Mouse (Mus musculus) T-helper 17 cell (primary cell): ENCODE data around the gene Nckap5.

Experiments
- in situ Hi-C, 2 experiments: fragments of 300-600 bp; cut with MboI, MseI; formaldehyde crosslinking; loops; 1 replicate in 1 of 2; 2 replicates in 1 of 2; pipeline ENCODE4 v1.15.1; 2025; ENCODE audit warnings: high pct_unique_total_duplicates in 2 of 2

Gene Nckap5

DNA sequence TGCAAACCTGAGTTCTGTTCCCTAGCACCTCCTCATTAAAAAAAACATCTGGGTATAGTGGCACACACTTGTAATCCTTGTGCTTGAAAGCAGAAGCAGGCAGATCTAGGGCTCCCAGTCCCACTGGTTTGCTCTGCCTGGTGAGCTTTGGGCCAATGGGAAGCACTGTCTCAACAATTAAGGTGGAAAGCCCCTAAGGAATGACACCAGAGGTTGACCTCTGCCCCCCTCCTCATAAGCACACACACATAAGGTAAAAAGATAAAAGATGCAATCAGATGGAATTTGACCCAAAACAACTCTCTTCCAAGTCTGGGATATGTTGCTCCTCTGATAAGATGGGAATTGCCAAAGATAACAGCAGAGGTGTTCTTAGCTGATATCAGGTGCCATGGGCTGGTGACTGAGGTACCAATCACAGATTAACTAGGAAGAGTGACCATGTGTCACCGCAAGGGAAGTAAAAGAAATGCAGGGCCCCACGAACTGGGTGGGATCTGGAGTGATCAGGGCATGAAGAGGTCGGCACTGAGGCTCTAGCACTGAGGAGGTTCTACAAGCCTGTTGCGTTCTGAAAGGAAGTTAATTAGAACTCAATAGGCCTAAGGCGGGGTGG lies 110.8 kb downstream of the Nckap5 start:
- in situ Hi-C loops, result no loop called here

GRCm38 (mm10) chr1:126706611-126707010 lies 124.0 kb downstream of the Nckap5 start:
- in situ Hi-C loops, result no loop called here

- in situ Hi-C loops, result no loop called here
These were observed 129.7 kb downstream of the Nckap5 start for GRCm38 (mm10) chr1:126700978-126701320.

DNA sequence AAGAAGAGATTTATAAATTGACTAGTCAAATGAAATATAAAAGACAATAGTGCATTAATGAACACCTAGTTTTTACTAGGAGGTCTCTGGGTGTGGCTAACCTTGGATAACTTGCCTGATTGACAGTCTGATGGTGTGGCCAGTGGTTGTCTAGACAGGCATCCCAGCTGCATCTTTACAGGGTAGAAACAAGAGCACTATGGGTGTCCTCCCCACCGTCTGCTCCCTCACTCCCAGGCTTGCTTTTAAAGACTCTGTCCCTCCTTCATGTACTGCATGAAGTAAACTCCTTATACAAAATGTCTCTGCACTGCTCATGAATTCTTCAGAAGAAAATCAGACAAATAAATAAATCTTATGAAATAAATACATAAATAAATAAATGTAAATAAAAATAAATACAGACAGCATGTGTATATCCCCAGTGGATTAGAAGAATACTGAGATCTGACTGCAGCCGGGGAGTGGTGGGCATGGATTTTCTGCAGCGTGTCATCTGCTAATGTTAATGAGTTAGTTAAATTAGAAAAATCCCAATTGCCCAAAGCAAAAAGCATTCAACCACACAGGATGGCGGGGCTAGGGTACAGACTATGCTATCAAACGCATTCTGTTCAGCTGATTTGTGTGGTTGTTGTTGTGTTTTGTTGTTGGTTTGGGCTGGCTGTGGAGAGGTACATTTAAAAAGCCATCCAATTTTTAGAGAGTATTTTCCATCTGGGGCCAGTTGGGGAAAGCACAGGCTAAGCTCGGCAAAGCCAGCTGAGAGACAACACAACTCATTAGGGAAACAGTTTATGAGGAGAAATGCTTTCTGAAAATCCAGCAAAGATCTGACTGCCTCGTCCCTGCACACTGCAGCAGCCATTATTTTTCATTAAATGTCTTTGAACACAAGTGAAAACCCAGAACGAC lies 130.3 kb downstream of the Nckap5 start:
- in situ Hi-C loops, result no loop called here

GRCm38 (mm10) chr1:126693585-126693984 lies 137.0 kb downstream of the Nckap5 start:
- in situ Hi-C loops, result no loop called here

DNA sequence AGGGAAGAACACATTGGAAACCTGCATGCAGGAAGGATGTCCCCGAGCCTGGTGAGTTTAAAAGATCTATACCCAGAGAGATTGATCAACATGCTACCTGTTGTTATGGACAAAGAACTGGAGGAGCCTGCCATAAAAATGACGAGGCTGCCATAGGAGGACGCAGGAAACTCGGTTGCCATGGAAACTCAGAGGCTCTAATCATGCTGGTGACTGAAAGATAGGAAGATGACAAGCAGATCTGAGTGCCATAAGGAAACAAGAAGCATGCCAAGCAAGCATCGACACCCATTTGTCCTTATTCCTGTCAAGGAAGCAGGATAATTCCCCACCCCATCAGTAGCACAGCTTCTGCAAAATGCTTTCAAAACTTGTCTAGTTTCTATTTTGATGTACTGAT lies 142.0 kb downstream of the Nckap5 start:
- in situ Hi-C loops, result no loop called here

- in situ Hi-C loops, result no loop called here
These were observed 143.9 kb downstream of the Nckap5 start for GRCm38 (mm10) chr1:126686678-126687077.

DNA sequence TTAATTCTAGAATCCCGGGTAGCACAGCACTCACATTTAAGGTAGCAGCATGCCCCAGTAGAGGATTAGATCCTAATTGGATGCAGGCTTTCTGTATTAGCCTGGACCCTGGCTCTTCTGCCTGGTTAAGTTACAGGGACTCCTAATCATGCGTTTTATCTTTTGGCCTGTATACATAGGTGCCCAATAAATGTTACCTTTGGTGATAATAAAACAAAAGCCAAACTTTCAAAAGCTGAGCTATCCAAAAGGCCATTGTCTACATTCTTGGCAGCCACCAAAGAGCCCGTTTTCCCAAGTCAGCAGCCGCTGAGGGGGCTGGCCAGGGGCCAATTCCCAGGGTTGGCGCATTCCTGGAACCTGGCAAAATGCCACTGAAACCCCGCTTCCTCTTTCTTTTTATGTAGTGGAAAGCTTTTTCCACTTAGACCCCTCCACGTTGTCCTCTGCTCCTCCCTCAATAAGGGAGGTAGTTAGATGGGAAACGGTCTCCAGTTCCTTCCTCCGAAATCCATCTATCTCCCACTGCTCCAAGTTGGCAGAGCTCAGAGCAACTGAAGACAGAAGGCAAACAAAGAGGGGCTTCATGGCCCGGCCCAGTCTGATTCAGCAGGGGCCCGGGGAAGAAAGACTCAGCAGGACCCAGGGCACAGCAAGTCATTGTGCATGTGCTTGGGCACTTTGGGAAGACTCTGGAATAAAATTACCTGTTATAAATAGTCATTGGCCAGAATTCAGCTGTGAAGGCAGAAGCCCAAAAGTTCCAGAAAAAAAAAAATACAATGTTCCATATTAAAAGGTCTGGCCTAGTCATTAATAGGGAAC lies 146.8 kb downstream of the Nckap5 start:
- in situ Hi-C loops, result no loop called here

- in situ Hi-C loops, result no loop called here
These were observed 148.8 kb downstream of the Nckap5 start for GRCm38 (mm10) chr1:126681773-126682172.

GRCm38 (mm10) chr1:126679348-126679747 lies 151.3 kb downstream of the Nckap5 start:
- in situ Hi-C loops, result loop anchor here in 1 of 2 experiments (5.0 kb wide), 1 partner anchor 42 kb away; no protein-coding TSS in a partner anchor

GRCm38 (mm10) chr1:126677280-126677679 lies 153.3 kb downstream of the Nckap5 start:
- in situ Hi-C loops, result loop anchor here in 1 of 2 experiments (5.0 kb wide), 1 partner anchor 40 kb away; no protein-coding TSS in a partner anchor

DNA sequence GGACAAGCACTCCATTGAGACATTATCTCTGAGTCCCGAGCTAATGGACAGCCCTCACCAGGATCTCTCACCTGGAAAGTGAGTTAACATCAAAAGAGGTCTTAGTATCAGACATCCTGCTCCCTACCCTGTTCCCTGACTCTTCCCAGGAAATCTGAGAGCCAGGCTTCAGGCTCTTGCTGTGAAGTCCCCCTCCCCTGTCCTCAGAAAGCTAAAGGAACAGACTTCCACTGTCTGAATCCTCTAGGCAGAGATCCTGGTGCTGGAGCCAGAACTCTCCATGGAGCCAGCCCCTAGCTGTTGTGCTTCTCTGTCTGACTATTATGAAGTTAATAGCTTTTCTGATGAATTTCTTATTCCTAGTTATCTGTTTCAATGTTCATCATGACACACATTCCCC lies 153.8 kb downstream of the Nckap5 start:
- in situ Hi-C loops, result loop anchor here in 1 of 2 experiments (5.0 kb wide), 1 partner anchor 39 kb away; no protein-coding TSS in a partner anchor

GRCm38 (mm10) chr1:126675142-126675541 lies 155.5 kb downstream of the Nckap5 start:
- in situ Hi-C loops, result loop anchor here in 1 of 2 experiments (5.0 kb wide), 1 partner anchor 38 kb away; no protein-coding TSS in a partner anchor

- in situ Hi-C loops, result no loop called here
These were observed 157.4 kb downstream of the Nckap5 start for GRCm38 (mm10) chr1:126673238-126673637.

DNA sequence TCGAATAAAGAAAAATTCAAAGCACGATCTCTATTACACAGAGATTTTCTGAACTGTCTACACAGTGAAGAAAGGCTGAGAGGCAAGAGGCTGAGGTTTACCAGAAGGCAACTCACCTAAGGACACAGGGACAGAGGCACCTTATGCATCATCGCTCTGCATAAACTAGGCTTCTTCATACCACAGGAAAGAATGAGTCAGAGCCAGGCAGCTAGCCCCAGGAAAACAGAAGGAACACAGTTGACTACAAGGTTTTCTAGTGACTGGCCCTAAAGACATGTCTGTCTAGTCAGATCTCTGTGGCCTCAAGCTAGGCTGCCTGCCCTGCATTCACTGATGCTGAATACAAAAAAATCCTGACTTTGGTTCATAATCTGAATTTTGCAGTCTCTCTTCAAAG lies 160.1 kb downstream of the Nckap5 start:
- in situ Hi-C loops, result no loop called here

DNA sequence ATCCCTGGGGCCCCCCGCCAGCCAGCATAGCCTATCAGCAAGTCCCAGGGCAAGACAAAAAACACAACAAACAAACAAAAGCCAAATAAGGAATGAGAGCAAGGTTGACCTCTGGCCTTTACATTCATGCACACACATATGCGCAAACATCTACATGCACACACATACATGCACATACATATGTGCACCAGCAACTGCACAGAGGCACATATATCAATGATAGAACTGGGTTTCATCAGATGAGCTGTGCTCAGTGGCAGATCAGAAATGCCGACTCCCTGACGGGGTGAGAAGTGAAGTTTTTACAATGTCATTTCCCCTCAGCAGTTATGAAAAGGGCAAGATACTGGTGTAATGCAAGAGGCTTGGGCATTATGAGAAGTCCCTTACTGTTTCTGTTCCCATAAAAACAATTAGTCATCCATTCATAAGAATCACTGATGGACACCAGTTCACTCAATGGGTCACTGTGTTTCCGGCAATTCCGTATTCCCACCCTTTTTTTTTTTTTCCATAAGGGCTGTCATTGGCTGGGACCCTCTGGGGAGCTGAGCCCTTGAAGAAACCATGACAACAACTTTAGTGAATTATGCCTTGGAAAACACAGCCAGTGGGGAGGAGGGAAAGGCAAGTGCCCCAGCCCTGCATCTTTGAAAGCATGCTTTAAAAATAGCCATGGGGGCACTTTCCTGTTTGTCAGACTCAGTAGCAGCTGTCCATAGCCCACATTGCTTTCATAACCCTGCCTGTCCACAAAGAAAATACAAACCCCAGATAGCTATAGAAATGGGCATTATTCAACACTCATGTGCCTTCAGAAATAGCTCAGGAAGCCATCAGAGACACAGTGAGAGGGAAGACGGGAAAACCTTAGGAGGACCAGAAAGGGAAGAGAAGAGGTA lies 170.2 kb downstream of the Nckap5 start:
- in situ Hi-C loops, result no loop called here

GRCm38 (mm10) chr1:126658731-126659130 lies 171.9 kb downstream of the Nckap5 start:
- in situ Hi-C loops, result loop anchor here in 1 of 2 experiments (10.0 kb wide), 1 partner anchor 1594 kb away; no protein-coding TSS in a partner anchor

DNA sequence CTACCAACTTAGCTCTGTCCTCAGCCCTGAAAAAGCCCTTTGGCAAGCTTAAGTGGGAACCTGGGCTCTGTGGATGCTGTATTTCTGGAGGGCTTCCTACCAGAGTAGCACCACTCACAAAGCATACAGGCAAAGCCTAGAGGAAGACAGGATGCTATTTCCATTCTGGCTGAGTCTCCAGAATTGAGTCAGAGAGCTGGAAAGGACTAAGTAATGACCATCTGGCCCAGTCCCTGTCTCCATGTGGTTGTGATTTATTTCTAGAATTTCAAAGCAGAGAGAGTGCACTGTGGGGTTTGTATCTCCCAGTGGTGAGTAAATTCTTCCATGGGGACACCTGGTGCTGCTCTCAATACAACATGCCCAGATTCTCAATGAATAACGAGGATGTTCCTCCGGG lies 174.4 kb downstream of the Nckap5 start:
- in situ Hi-C loops, result loop anchor here in 1 of 2 experiments (10.0 kb wide), 1 partner anchor 1591 kb away; no protein-coding TSS in a partner anchor

DNA sequence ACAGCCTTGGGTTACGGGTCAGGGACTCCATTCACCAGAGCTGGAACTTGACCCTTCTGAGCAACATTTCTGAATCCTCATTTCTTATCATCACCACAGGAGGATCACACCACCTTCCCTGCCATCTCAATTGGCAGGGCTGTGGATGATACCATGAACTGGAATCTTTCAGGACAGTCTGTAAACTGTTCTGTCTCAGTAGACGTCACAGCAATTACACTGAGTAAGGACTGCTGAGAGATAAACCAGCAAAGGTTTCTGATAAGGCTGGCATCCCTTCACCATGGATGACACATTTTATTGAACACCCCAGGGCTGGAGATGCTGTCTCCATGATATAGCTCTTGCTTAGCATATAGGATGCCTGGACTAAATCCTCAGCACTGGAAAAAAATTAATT lies 178.5 kb downstream of the Nckap5 start:
- in situ Hi-C loops, result loop anchor here in 1 of 2 experiments (10.0 kb wide), 1 partner anchor 1587 kb away; no protein-coding TSS in a partner anchor

- in situ Hi-C loops, result loop anchor here in 1 of 2 experiments (10.0 kb wide), 1 partner anchor 1586 kb away; no protein-coding TSS in a partner anchor
These were observed 179.8 kb downstream of the Nckap5 start for GRCm38 (mm10) chr1:126650806-126651205.
